Mouse (Mus musculus): Measurements from ENCODE around the gene Rhbg. TPM values are rescaled to one million over a fixed set of nuclear protein-coding genes. Genes with fewer than 3 reads are reported as not detected.
A peak's percentile ranks its signal among the peaks of the same experiment; 100 is the strongest.

Rhbg gene
- polyA plus RNA-seq, 1 experiment from 2014 or later = 0.37 TPM

GRCm38 (mm10) chr3:88201640-88202039 is 52.9 kb downstream of the Rhbg start:
- peaks cover 100% of the 10 kb centered on the region for H3K4me1 ChIP-seq
- DNase-seq (ENCODE audit: extremely low spot score, low spot score) = peak; percentile 17
- H3K9me3 ChIP-seq = no peaks in the 10 kb centered on the region
- H3K27ac ChIP-seq = peak overlapping the region; percentile 98
- H3K27me3 ChIP-seq (ENCODE audit: poor library complexity, severe bottlenecking) = peaks cover 100% of the 10 kb centered on the region
- no peaks in the 10 kb centered on the region for H3K36me3 ChIP-seq (replicated peaks)
- 11% methylated on average over 5 of the region's 5 CpGs for whole genome bisulfite sequencing
- peak overlapping the region; percentile 78 for H3K4me3 ChIP-seq

GRCm38 (mm10) chr3:88200972-88201330 is 53.6 kb downstream of the Rhbg start:
- DNase-seq (ENCODE audit: extremely low spot score, low spot score) = peak; percentile 34
- H3K4me3 ChIP-seq = peak overlapping the region; percentile 78
- WGBS = 0% methylated on average over 37 of the region's 37 CpGs
- peaks cover 100% of the 10 kb centered on the region for H3K27me3 ChIP-seq (ENCODE audit: poor library complexity, severe bottlenecking)
- peak overlapping the region; percentile 98 for H3K27ac ChIP-seq
- H3K9me3 ChIP-seq = no peaks in the 10 kb centered on the region
- H3K4me1 ChIP-seq = peaks cover 100% of the 10 kb centered on the region
- H3K36me3 ChIP-seq (replicated peaks) = no peaks in the 10 kb centered on the region

GRCm38 (mm10) chr3:88200161-88200971 is 54.1 kb downstream of the Rhbg start:
- peaks cover 100% of the 10 kb centered on the region for H3K27me3 ChIP-seq (ENCODE audit: poor library complexity, severe bottlenecking)

GRCm38 (mm10) chr3:88199541-88200110 is 54.9 kb downstream of the Rhbg start:
- H3K27ac ChIP-seq = peak overlapping the region; percentile 98
- DNase-seq (ENCODE audit: extremely low spot score, low spot score) = no peak
- peaks cover 100% of the 10 kb centered on the region for H3K27me3 ChIP-seq (ENCODE audit: poor library complexity, severe bottlenecking)
- peaks cover 98% of the 10 kb centered on the region for H3K4me1 ChIP-seq
- 10% methylated on average over 2 of the region's 2 CpGs for WGBS
- H3K4me3 ChIP-seq = peak overlapping the region; percentile 78
- H3K36me3 ChIP-seq (replicated peaks) = no peaks in the 10 kb centered on the region
- no peaks in the 10 kb centered on the region for H3K9me3 ChIP-seq

More at GRCm38 (mm10) chr3:88200161-88200971, 54.1 kb downstream of the Rhbg start:
- Histone ChIP-seq H3K27ac (peak overlapping the region; percentile 98), H3K9me3 (no peaks in the 10 kb centered on the region), H3K4me1 (peaks cover 100% of the 10 kb centered on the region), H3K36me3 (replicated peaks) (no peaks in the 10 kb centered on the region), H3K4me3 (peak overlapping the region; percentile 78)
- DNase-seq (ENCODE audit: extremely low spot score, low spot score) = peak; percentile 63
- WGBS = under 1% methylated on average over 61 of the region's 61 CpGs

GRCm38 (mm10) chr3:88198505-88199020 is 55.9 kb downstream of the Rhbg start:
- under 1% methylated on average over 9 of the region's 9 CpGs for WGBS
- peak; percentile 66 for DNase-seq (ENCODE audit: extremely low spot score, low spot score)
- Histone ChIP-seq H3K36me3 (replicated peaks) (no peaks in the 10 kb centered on the region), H3K27ac (peak overlapping the region; percentile 98), H3K27me3 (ENCODE audit: poor library complexity, severe bottlenecking) (peaks cover 100% of the 10 kb centered on the region), H3K4me1 (peaks cover 90% of the 10 kb centered on the region), H3K9me3 (peaks cover 3% of the 10 kb centered on the region; the same call in 1 of the 2 replicates), H3K4me3 (peak overlapping the region; percentile 78)

- H3K4me3 ChIP-seq = peak overlapping the region; percentile 78
- peak overlapping the region; percentile 98 for H3K27ac ChIP-seq
- H3K36me3 ChIP-seq (replicated peaks) = no peaks in the 10 kb centered on the region
- H3K9me3 ChIP-seq = peaks cover 6% of the 10 kb centered on the region; the same call in 1 of the 2 replicates
- peaks cover 85% of the 10 kb centered on the region for H3K4me1 ChIP-seq
- peaks cover 100% of the 10 kb centered on the region for H3K27me3 ChIP-seq (ENCODE audit: poor library complexity, severe bottlenecking)
- peak; percentile 78 for DNase-seq (ENCODE audit: extremely low spot score, low spot score)
- WGBS = 2% methylated on average over 10 of the region's 10 CpGs
Observed at GRCm38 (mm10) chr3:88197741-88198504, 56.6 kb downstream of the Rhbg start.

Small RNA genes within 50 kb of the gene (microRNA-seq; reads per million reads assigned to microRNA genes)
- not detected for gene Gm25641
- gene Mir3093 = 43.1 reads per million, percentile 40 among the genes with 10 or more reads in this experiment
- gene Mir9-1 = not detected

Other genes with a start within 250 kb of the Rhbg start
- gene Hapln2, start 227.1 kb downstream of the Rhbg start, polyA plus RNA-seq (2016; fragmentation: Nextera tagmentation; extraction: Ambion mirVana) = not detected in 2 replicates
- 52.4 and 54.5 TPM in 2 replicates for gene Gpatch4, start 211.6 kb downstream of the Rhbg start, polyA plus RNA-seq (2016; fragmentation: Nextera tagmentation; extraction: Ambion mirVana)
- gene Naxe, start 196.2 kb downstream of the Rhbg start, polyA plus RNA-seq (2016; fragmentation: Nextera tagmentation; extraction: Ambion mirVana) = 125 and 134 TPM in 2 replicates
- gene Ttc24, start 176.4 kb downstream of the Rhbg start, polyA plus RNA-seq (2016; fragmentation: Nextera tagmentation; extraction: Ambion mirVana) = not detected in 2 replicates
- gene Iqgap3, start 172.7 kb downstream of the Rhbg start, polyA plus RNA-seq (2016; fragmentation: Nextera tagmentation; extraction: Ambion mirVana) = 30.3 and 30.4 TPM in 2 replicates
- 9.4 and 11.1 TPM in 2 replicates for gene Mef2d, start 112.3 kb downstream of the Rhbg start, polyA plus RNA-seq (2016; fragmentation: Nextera tagmentation; extraction: Ambion mirVana)
- gene Gm38392, start 32.5 kb upstream of the Rhbg start, polyA plus RNA-seq (2016; fragmentation: Nextera tagmentation; extraction: Ambion mirVana) = 0.14 TPM in 1 of 2 replicates, not detected in the other
- gene Tsacc, start 42.3 kb upstream of the Rhbg start, polyA plus RNA-seq (2016; fragmentation: Nextera tagmentation; extraction: Ambion mirVana) = 14.3 TPM in 2 replicates
- gene Cct3, start 42.4 kb upstream of the Rhbg start, polyA plus RNA-seq (2016; fragmentation: Nextera tagmentation; extraction: Ambion mirVana) = 874 and 908 TPM in 2 replicates
- gene Glmp, start 70.3 kb upstream of the Rhbg start, polyA plus RNA-seq (2016; fragmentation: Nextera tagmentation; extraction: Ambion mirVana) = 114 and 124 TPM in 2 replicates
- gene Tmem79, start 81.4 kb upstream of the Rhbg start, polyA plus RNA-seq (2016; fragmentation: Nextera tagmentation; extraction: Ambion mirVana) = 2.7 and 3.3 TPM in 2 replicates
- 81.7 and 85.6 TPM in 2 replicates for gene Smg5, start 81.6 kb upstream of the Rhbg start, polyA plus RNA-seq (2016; fragmentation: Nextera tagmentation; extraction: Ambion mirVana)
- gene Paqr6, start 109.9 kb upstream of the Rhbg start, polyA plus RNA-seq (2016; fragmentation: Nextera tagmentation; extraction: Ambion mirVana) = 1.1 and 1.2 TPM in 2 replicates
- gene Bglap3, start 118.0 kb upstream of the Rhbg start, polyA plus RNA-seq (2016; fragmentation: Nextera tagmentation; extraction: Ambion mirVana) = 0.10 and 0.24 TPM in 2 replicates
- gene Bglap2, start 124.0 kb upstream of the Rhbg start, polyA plus RNA-seq (2016; fragmentation: Nextera tagmentation; extraction: Ambion mirVana) = not detected in 2 replicates
- 0.84 TPM in 1 of 2 replicates, not detected in the other for gene Bglap, start 129.8 kb upstream of the Rhbg start, polyA plus RNA-seq (2016; fragmentation: Nextera tagmentation; extraction: Ambion mirVana)
- gene Pmf1, start 155.6 kb upstream of the Rhbg start, polyA plus RNA-seq (2016; fragmentation: Nextera tagmentation; extraction: Ambion mirVana) = 177 and 181 TPM in 2 replicates
- 17.9 and 20.0 TPM in 2 replicates for gene Slc25a44, start 170.4 kb upstream of the Rhbg start, polyA plus RNA-seq (2016; fragmentation: Nextera tagmentation; extraction: Ambion mirVana)
- 5.9 and 6.7 TPM in 2 replicates for gene Sema4a, start 206.5 kb upstream of the Rhbg start, polyA plus RNA-seq (2016; fragmentation: Nextera tagmentation; extraction: Ambion mirVana)

Data from forebrain, embryonic 10.5 days (tissue).